Mouse (Mus musculus): ENCODE data around the gene Pde4c.

GRCm38 (mm10) chr8:70758616-70759561 is 35.4 kb downstream of the Pde4c start:
- TF ChIP-seq POLR2A (IDR thresholded peaks at IDR 0.05; ENCODE audit: control insufficient read depth, extremely low read depth, insufficient read depth, low read length, poor library complexity) (no peak), CTCF (IDR thresholded peaks at IDR 0.05; ENCODE audit: borderline replicate concordance, control insufficient read depth, extremely low read depth, insufficient read depth, low read length, poor library complexity) (no peak)
